Mouse (Mus musculus) adrenal gland, postnatal 14 days (tissue): ENCODE results near the gene Skp1a. TPM values are rescaled to one million over a fixed set of nuclear protein-coding genes. Genes with fewer than 3 reads are reported as not detected.
"Not testable (repeated sequence)": the region's sequence is repeated elsewhere in the genome, so short reads cannot be mapped to it uniquely, and the experiment has no call there.

Source experiments
- DNase-seq: peaks from one replicate; pipeline ENCODE4 v3.0.0; 2021; ENCODE audit warnings: mixed read lengths
- long read RNA-seq, 2 experiments: library from polyadenylated mRNA; stranded (forward); transcript quantifications; one replicate each; pipeline ENCODE4 v2.0.0; 2021
- total RNA-seq: library from RNA; stranded (reverse); gene quantifications from 2 replicates; pipeline ENCODE4 v1.2.3, GENCODE M21; 2021

Skp1a gene
- 321 and 322 TPM in 2 replicates for total RNA-seq
- long read RNA-seq, experiment 1, transcript Skp1a-201 (6 exons, 1,440 nt) = major isoform, 200 of 207 reads
- long read RNA-seq, experiment 1, partial matches to known transcripts = 2 of 207 reads
- long read RNA-seq, experiment 1, other reads (novel, unspliced or antisense) = 5 of 207 reads
- long read RNA-seq, experiment 2, transcript Skp1a-201 (6 exons, 1,440 nt) = major isoform, 202 of 210 reads
- long read RNA-seq, experiment 2, partial matches to known transcripts = 1 of 210 reads
- long read RNA-seq, experiment 2, other reads (novel, unspliced or antisense) = 7 of 210 reads

GRCm38 (mm10) chr11:52231606-52232541, at the start of gene Skp1a:
Gene Skp1a, plus strand, starts transcription at chr11:52231995.
- peak; percentile 95 for DNase-seq

- not testable (repeated sequence) for DNase-seq
Measured at GRCm38 (mm10) chr11:52196496-52197023, 35.2 kb upstream of the Skp1a start.

DNA sequence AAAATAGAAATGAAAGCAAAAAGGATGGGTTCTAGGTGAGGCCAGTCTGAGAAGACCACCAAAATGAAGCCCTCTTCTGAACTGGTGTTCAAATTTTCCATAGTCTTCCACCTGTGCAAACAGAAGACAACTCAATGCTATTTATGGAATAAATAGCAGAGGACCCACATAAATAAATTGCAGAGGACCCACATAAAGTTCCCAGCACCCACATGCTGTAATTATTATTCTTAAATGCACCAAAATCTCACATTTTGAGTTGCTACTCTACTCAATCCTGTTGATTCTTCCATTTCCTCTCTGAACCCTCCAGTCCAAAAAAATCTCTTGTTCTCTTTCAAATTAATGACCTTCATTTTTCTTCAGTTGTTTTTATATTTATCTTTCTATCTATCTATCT, 17.9 kb upstream of the Skp1a start, which contains the start of gene Olfr1371:
Gene Olfr1371, minus strand, starts transcription at position 101 of the 400 bp plus-strand sequence.
- no peak for DNase-seq

DNA sequence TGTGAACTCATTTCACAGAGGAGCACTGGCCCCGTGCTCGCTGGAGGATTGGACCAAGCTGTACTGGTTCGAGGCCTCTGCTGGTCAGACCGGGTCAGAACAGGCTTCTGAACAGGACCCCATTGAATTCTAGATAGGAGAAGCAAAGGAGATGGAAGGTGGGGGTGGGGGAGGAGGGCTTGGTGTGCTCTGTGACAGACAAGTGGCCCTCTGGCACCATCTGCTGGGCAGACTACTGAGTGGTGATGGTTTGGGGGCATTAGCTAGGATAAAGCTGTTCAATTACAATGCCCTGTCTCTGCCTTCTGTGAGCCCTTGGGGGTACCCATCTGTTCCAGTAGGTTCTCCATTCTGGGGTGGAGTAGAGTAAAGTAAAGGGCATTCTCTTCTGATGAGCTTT, 11.5 kb upstream of the Skp1a start:
- peak; percentile 87 for DNase-seq

DNA sequence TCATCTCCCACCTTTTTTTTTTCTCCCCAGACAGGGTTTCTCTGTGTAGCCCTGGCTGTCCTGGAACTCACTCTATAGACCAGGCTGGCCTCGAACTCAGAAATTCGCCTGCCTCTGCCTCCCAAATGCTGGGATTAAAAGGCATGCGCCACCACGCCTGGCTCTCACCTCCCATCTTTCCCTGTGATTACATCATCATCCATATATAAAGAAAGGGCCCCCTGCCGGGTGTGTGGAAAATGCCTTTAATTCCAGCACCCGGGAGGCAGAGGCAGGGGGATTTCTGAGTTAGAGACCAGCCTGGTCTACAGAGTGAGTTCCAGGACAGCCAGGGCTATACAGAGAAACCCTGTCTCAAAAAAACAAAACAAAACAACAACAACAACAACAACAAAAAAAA, 9.9 kb upstream of the Skp1a start:
- not testable (repeated sequence) for DNase-seq

DNA sequence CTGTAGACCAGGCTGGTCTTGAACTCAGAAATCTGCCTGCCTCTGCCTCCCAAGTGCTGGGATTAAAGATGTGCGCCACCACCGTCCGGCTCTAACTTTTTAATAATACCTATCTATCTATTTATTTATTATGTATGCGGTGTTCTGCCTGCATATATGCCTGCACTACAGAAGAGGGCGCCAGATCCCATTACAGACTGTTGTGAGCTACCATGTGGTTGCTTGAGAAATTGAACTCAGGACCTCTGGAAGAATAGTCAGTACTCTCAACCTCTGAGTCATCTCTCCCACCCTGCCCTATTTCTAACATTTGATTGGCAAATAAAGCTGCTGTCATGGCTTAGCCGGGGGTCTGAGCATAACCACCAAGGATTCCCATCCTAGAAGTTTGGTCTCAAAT, 8.9 kb upstream of the Skp1a start:
- peak; percentile 44 for DNase-seq

- peak; percentile 51 for DNase-seq
Measured at GRCm38 (mm10) chr11:52223968-52224682, 7.7 kb upstream of the Skp1a start.

DNA sequence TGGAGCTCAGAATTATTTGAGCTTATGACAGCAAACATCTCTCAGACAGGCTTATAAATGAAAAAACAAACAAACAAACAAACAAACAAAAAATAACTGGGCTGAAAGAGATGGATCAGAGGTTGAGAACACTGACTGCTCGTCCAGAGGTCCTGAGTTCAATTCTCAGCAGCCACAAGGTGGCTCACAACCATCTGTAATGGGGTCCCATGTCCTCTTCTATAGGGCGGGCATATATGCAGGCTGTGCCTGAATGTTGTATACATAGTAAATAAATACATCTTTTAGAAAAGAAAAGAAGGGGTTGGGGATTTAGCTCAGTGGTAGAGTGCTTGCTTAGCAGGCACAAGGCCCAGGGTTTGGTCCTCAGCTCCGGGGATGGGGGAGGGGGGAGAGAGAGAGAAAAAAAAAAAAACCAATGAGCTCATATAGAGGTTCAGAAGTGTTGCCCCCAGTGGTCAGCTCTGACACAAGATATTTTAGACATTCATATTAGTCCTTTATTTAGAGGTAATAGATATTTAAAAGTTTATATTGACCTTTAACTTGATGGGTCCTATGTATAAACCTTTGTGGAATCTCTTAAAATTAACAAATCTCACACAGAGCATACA, 5.7 kb upstream of the Skp1a start:
- no peak for DNase-seq

- no peak for DNase-seq
Measured at GRCm38 (mm10) chr11:52227053-52227452, 4.7 kb upstream of the Skp1a start.

DNA sequence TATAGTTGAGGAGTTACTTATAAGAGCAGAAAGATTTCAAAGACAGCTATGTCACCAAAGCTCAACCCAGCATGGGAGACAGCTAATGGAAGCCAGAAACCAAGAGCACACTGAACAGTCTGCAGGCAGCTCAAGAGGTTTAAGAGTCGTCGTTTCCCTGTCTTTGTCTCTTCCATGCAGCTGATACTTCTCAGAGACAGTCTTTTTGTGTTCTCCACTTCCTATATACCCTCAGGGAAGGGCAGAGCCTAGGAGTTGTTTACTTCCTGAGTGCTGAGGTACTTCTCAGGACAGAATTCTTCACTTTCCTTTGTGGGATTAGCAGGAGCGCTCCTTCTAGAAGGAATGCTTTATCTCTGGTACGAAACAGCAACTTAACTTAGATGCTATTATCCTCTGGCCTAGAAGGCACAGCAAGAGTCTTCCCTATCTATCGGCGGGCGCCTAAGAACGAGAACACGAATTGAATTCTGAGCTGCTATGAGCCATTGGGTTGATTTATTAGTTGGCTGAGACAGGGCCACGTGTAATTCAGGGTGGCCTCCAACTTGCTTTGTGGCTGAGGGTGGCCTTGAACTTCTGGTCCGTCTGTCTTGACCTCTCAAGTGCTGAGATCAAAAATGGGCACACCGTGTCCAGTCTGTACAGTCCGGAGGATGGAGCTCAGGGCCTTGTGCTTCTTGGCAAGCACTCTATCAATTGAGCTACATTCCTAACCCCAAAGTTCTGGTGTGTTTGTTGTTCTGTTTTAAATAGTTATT, 4.1 kb upstream of the Skp1a start:
- peak; percentile 75 for DNase-seq

DNA sequence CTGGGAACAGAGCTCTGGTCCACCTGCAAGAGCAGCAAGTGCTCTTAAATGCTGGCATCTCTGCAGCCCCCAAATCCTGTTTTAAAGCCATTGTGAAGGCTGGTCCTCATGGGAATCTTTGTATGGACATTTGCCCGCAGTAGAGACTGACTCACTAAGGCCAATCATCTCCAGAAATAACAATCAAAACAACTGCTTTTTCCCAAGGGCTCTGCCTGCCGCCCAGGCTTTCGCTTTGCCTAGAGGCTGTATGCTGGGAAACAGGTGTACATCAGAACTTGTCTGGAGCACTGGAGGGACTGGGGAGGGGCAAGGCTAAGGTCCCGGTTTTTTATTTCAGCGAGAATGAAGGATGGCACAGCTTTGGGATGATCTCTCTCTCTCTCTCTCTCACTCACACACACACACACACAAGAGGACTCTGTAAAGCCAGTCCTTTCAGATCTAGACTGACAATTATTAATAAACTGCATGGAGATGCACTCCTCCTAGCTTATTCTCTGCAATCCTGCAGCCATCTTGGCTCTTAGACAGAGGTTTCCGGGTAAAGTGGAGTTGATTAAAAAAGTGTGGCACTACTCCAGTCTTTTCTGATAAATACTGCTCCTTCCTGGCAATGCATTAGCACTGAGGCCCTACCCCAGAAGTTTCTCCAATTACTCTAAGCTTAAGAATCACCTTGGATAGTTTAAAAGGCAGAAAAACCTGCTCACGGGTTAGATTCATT, 2.9 kb upstream of the Skp1a start:
- peak; percentile 14 for DNase-seq

- DNase-seq = no peak
Measured at GRCm38 (mm10) chr11:52230694-52231093, 1.1 kb upstream of the Skp1a start.

DNA sequence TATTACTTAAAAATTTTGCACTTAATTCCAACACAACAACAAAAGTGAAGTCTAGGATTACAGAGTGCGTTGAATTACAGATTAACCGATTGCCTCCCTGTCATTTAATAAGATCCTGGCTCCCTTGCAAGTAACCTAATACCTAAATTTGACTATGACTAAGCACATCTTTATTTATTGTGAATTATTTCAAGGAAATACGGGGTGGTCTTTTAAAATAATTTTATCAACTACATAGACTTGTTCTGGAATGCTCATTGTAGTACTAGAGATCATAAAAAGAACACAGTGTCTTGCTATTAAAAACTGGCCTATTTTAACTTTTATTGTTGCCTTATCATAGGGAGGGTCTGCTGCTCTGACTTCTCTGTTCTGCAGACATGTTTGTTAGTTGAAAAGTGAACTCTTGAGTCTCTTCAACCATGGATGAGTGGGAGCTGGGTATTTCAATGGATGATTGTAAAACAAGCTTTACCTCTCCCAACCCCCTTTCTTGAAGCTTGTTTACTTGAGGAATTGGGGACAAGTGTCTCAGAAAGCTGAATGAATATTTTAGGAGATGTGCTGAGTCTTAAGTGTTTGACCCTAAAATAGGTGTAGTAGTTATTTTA, 1.4 kb downstream of the Skp1a start:
- no peak for DNase-seq

DNA sequence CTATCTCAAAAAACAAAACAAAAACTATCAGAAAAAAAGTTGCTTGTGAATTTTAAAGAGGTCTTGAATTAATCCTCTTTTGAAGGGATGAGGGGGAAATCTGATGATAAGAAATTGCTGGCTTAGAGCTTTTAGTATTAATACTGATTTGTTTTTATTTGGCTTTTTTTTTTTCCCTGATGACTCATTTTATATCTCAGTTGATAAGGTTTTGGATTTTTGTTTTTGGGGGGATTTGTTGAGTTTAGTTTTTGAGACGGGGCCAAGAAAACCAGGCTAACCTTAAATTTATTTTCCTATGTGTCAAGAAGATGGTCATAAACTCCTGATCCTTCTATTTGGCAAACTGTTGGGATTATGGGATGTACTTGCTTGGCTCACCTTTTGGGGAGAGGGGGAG, 2.1 kb downstream of the Skp1a start:
- no peak for DNase-seq

GRCm38 (mm10) chr11:52234509-52234908, 2.7 kb downstream of the Skp1a start:
- no peak for DNase-seq

- no peak for DNase-seq
Measured at GRCm38 (mm10) chr11:52240898-52241542, 9.2 kb downstream of the Skp1a start.

- no peak for DNase-seq
Measured at GRCm38 (mm10) chr11:52249452-52249851, 17.7 kb downstream of the Skp1a start.

- DNase-seq = no peak
Measured at GRCm38 (mm10) chr11:52251770-52252169, 20.0 kb downstream of the Skp1a start.

- DNase-seq = no peak
Measured at GRCm38 (mm10) chr11:52252692-52253091, 20.9 kb downstream of the Skp1a start.
